Mouse (Mus musculus) heart, postnatal 0 days (tissue): ENCODE measurements around the gene Rusc2.

ENCODE experiments used
- CTCF ChIP-seq: IDR thresholded peaks from 2 replicates; pipeline ENCODE4 v1.5.1; 2016; ENCODE audit warnings: antibody characterized with exemption, control low read depth, low read depth
- EP300 ChIP-seq: IDR thresholded peaks from 2 replicates; pipeline ENCODE4 v1.6.1; 2016; ENCODE audit warnings: antibody characterized with exemption, low read depth

DNA sequence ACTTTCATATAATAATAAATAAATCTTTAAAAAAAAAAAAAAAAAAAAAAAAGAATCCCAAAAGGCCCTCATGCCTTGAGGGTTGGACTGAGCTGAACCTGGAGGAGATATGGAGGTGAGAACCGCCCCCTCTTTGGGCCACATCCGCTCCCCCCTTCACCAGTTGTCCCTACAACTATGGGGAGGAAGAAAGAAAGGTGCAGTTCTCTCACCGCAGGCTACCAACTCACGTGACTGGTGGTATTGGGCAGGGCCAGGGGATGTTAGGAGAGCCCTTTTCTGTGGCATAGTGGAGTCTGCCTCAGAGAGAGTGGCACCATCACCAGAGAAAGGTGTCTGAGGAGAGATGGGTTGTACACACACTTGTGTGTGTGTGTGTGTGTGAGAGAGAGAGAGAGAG, 74.7 kb downstream of the Rusc2 start:
- TF ChIP-seq CTCF (no peak), EP300 (no peak)
